Mouse (Mus musculus) erythroblast, embryonic 14.5 days (primary cell): Measurements from ENCODE around the gene Hadh.

Experiments used
- GATA1 ChIP-seq: IDR thresholded peaks from 2 replicates; pipeline ENCODE4 v1.6.1; 2012; ENCODE audit warnings: low read length, inconsistent platforms, mixed read lengths
- TAL1 ChIP-seq: IDR thresholded peaks from 3 replicates; pipeline ENCODE4 v1.6.1; 2012; ENCODE audit warnings: low read length, inconsistent platforms, mixed read lengths

DNA sequence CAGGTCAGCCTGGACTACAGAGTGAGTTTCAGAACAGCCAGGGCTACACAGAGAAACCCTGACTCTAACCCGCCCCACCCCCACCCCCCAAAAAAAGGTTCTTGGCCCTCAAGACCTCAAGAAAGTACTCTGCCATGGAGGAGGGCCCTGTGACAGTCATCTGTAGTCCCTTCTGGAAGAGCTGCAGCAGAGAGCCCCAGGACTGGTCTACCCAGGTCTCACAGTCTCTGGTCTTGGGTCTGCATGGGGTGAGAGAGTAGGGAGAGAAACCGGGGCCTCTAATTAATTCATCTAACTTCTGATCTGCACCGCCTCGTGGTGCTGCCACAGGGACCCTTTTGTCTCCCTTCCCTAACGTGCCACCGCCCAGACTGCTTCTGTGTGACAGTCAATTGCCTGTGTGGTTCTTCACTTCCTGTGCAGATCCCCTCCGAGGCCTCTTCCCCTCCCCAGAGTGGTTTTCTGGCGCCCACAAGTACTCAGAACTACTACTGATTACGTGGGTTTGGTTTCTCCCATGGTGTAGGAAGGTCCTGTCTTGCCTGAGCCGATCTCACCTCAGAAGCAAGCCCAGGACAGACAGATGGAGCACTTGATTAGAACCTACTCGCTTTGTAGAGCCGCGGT, 63.5 kb downstream of the Hadh start:
- no peak for TF ChIP-seq GATA1
- no peak for TF ChIP-seq TAL1
